Mouse (Mus musculus): ENCODE measurements around the gene Mtcl1.
"Not testable (repeated sequence)": the region's sequence is repeated elsewhere in the genome, so short reads cannot be mapped to it uniquely, and the experiment has no call there.

Mtcl1 gene

DNA sequence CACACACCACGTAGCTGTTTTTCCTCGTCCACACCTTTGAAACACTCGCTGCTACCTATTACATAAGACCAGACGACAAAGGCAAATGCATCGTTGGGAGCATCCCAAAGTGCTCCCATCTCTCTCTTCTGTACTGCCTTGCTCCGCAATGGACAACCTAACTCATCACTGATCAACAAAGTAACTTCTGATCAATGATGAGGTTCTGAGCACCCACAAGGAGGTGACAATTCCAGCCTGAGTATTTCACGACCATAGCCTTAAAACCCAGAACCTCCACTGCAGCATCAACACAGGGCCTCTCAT, 2.6 kb downstream of the Mtcl1 start:
- DNase-seq: no peak

DNA sequence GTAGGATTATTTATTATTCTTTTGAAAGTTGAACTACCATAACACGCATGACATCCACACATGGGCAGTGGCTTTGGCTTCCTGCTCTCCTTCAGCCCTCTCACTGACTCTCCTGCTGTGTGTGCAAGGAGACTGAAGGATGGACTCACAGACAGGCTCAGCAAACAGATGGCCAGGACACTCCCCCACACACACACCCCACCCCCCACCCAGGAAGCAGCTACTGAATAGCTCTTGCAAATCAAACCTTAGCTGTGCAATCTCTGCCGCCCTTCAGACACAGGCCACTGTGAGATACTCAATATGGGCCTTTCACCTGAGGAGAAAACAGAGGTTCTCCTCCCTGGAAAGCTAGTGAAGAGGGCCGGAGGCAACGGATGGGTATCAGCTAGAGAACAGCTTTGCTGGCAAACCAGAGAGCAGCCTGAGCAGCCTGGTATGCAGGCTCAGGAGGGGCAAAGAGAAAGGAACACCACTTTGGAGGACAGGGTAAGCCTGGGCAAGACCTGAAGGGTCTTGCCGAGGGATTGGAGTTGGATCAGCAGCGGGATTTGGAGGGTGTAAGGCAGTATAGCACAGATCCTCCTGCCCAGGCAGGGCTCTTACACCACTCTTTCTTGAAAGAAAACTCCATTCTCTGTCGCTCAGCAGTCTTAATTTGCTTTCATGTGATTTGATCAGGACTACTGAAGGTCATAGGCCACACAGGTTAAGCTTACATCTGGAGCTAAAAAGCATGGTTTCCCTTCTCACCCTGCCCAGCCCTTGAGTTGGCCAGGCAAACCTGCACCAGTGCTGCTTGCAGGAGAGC, 3.1 kb downstream of the Mtcl1 start:
- DNase-seq: no peak

DNA sequence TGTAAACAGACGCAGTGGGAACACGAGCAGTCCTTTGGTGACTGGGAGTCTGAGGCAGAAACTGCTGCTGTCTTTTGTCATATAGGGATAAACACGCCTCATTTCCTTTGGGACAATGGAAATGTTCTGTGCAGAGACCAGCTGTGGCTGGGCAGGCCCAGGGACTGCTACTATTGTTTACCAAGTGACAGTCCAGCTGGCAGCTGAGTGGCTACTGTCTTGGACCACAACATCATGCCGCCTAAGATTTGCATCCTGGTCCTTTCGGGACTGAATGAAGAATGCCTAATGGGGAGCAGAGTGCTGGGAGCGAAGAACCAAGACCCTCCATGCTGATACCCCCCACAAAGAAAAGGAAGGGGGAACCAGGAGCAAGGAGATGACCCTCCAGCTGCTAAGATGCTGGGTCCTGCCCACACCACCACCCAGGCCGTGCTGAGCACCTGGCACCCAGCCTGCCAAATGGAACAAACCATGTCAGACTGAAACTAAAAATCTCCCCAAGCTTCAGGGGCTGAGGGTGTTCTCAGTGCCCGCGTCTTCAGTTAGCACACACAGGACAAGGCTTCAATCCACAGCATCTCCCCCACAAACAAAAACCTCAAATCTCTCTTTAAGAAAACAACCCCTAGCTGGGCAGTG, 5.4 kb downstream of the Mtcl1 start:
- DNase-seq: peak; percentile 68

DNA sequence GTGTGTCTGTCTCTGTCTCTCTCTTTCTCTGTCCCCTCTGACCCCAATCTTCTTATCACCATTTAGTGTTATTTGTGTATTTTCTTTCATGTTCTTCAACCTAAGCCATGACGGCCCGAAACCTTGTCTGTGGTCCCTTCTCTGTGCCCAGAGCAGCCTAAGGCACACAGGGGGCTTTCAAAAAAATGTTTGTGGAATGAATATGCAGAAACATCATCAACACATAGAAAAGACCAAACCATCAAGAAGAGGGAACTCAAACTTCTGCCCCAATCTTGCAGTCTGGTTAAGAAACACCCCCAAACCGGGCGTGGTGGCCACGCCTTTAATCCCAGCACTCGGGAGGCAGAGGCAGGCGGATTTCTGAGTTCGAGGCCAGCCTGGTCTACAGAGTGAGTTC, 9.7 kb downstream of the Mtcl1 start:
- DNase-seq: no peak

DNA sequence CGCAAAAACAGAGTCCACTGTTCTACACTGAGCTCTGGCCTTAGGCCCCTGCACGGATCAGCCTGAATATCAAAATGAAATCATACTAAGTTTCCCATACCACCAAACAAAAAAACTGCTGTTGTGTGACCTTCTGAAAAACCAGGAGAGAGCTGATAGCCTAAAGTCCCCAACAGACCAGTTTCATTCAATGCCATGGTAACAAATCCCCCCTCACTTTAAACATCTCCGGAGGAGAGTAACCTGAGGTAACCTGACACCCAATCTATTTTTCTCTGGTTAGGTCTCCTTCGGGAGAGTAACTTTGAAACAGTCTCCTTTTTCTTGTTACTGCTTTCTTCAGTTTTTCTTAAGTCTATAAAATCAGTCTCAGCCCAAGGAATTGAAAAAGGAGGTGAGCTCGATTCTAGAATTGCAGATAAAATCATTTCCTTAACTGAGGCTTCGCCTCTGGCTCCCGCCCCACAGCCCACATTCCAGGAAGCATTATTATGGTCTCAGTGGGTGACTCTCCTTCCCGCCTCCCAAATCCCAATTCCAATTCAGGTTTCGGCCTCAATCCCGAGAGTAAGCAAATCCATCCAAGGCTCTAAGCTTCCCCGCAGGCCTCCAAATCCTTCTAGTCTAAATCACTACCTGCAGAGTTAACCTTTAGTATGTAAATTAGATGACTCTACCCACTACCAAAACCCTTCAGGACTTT, 10.3 kb downstream of the Mtcl1 start:
- DNase-seq: peak; percentile 47

DNA sequence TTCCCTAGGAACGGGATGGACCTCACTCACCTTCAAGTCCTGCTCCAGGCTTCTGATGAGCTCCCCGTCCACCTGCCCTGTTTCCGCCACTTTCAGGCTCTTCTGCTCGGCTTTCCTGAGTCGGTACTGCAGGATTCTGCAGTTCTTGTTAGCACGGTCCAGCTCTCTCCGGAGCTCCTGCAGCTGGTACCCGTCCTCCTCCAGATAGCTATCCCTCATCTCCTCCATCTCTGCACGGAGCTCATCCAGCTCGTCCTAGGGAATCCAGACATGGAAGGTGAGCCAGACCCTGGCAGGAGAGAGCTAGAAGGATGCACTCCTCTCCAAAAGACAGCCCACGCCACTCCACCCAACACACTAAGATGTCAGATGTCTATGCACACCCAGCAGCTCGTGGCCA, 11.4 kb downstream of the Mtcl1 start:
- DNase-seq: no peak

DNA sequence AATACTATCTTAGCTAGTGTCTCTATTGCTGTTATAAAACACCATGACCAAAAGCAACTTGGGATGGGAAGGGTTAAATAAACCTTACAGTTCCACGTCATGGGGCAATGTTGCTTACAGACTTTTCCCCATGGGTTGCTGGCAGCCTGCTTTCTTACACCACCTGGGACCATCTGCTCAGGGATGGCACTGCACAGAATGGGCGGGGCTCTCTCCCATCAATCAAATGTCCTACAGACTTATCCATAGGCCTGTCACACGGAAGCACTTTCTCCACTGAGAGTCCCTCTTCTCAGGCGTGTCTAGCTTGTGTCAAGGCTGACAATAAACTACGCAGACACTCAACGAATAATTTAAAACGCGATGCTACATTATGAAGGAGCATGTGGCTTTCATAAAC, 12.7 kb downstream of the Mtcl1 start:
- peak; percentile 24 for DNase-seq

DNA sequence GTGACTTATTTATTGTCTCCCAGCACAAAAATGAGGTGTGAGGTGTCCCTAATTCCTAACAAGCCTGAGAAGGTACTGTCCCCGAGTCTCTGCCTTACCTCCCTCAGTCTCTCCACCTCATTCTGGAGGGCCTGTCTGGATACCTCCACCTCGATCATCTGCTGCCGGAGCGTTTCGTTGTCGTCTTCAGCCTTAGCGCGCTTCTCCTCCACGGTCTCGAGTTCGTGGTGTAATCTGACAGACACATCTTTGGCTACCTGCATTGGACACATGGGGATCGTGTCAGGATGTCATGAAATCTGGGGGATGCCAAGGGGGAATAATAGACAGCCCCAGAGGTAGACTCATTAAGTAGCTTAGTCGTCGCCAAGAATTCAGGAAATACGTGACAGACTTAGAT, 13.6 kb downstream of the Mtcl1 start:
- no peak for DNase-seq

DNA sequence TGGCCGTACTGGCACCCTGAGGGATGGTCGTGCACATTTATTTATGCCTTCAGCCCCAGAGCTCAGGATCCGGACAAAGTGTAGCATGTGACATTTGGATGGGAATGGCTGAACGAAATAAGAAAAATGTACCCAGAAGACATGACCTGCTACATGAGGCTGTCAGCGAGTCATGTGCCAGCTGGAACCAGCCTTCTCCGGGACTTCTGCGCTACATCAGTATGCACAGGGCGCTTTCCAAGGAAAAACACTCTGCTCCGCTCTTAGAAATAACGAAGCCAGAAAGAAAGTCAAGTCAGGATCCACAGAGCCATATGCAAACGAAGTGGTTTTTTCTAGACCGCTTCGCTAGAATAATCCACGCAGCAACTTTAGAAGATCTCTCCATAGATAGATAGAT, 14.5 kb downstream of the Mtcl1 start:
- DNase-seq: no peak

DNA sequence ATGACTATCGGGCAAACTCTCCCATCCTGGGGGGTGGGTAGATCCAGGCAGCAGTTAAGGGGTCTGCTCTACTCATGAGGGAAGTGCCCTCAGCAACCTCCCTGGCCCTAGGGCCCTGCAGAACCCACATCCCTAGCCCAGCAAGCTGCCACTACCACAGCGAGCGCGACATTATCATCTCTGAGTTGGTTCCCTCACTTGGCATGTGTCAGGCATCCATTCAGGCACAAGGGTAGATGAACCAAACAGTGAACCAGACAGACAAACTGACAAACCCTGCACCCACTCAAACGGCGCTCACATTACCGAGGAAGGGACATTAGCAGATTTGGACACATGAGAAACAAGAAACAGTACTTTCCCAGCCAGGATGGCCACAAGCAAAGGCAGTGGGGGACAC, 15.0 kb downstream of the Mtcl1 start:
- DNase-seq: no peak

DNA sequence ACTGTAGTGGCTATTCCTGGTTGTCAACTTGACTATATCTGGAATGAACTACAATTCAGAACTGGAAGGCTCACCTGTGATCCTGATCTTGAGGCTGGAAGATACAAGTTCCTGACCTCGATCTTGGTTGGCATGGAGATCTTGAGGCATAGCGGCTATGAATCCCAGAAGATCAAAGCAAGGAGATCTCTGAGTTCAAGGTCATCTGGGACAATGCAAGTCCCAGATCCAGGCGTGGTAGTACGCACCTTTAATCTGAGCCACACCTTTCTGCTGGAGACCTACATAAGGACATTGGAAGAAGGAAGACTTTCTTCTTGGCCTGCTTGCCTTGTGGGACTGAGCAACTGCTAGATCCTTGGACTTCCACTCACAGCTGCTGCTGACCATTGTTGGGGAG, 24.9 kb downstream of the Mtcl1 start:
- DNase-seq: not testable (repeated sequence)

DNA sequence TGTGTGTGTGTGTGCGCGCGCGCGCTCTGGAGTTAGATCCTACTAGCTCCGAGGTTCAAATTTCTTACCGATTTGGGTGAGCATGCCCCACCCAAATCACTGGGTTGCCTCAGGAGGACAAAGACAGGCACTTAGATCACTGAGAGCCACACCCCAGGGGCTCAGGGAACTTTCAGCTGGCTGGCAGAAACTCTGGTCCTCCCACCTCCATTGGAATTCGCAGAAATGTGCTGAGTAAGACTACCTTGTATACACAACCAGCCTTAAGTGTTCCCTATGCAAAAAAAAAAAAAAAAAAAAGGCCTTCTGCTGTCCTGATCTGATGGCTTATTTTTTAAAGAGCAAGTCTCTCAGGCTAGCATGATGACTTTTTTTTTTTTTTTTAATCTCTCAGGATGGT, 30.1 kb downstream of the Mtcl1 start:
- DNase-seq: peak; percentile 32

DNA sequence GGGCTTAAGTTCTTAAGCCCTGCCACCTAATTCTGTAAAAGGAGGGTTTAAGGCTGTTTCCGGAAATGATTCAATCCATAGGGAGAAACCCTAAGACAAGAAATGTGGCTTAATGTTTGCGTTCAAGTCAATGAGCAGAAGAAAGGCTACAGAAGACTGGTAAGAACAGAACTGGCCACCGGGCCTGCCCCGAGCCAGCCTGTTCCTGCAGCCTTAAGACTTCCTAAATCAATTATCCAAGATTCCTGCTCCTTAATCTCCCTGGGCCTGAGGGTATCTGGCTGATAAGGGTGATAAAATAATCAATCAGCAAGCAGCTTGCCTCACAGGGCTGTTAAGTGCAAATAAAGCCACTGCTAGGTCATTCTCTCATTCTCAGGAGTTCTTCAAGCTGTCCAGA, 31.8 kb downstream of the Mtcl1 start:
- no peak for DNase-seq

DNA sequence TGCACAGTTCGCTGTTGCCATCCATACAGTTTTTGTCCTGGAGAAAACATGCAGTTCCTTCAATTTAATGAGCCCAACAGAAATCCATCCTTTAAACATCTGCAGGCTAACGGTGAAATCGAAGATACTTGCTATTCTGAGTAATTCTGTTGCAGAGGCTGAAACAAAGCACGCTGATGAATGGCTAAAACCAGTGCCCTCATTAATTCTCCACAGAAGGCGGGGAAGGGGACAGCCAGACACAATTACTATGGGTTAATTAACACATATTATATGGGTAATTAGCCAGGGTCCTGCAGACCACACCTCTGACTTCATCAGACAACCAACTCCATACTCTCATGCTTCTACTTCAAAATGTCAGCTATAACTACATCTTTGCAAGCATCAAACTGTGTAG, 32.2 kb downstream of the Mtcl1 start:
- no peak for DNase-seq

DNA sequence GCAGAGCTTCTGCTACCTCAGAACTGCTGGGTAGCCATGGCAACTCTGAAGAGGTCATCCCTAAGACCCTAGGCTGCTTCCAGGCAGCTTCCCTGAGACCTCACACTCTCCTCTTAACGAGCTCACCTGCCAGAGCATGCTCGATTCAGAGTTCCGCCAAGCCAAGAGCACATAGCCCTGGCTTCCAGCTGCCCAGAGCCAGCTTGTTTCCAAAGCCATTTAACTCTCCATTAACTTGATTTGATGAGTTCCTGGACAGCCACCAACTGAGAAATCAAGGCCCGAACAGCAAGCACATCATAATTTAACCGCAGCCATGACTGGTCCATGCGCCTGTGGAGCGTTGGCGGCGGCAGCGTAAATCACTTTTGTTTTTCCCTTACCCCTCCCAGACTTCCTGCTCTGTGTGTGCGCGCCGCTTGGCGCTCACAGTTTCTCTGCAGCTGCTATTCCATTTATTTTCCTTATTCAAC, 32.7 kb downstream of the Mtcl1 start:
- DNase-seq: peak; percentile 79

DNA sequence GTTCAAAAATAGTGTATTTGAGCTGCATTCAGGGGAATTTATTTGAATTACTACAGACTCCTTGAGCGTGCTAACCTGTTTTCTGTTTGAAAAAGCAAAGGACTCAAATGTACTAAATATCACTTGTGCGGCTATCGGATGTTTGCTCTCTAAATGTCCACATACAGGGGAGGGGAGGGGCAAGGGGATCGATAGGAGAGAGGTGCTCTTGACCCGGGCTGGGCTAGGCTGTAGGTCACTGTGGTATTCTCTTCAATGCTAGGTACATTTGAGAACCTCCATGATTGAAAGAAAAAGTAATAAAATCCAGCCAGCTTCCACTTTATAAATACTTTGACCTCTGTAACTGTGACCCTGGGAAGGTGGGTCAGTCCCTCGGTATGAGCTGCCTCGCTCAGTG, 33.1 kb downstream of the Mtcl1 start:
- no peak for DNase-seq

DNA sequence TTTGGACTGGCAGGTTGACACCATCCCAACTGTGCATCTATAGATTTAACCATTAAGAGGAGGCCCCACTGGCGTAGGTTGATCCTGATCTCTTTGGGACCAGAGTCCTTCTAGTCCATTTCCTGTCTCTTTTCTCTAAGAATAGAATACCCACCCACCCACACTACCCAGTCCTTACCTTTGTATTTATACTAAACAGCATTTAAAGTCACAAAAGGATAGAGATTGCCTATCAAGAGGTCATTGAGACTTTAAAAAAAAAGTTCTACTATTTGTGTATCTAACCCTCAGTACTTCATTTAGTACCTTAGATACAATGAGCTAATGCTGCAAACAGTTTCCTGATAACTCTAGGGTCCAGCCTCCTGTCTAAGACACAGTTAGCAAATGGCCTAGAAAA, 35.2 kb downstream of the Mtcl1 start:
- no peak for DNase-seq

DNA sequence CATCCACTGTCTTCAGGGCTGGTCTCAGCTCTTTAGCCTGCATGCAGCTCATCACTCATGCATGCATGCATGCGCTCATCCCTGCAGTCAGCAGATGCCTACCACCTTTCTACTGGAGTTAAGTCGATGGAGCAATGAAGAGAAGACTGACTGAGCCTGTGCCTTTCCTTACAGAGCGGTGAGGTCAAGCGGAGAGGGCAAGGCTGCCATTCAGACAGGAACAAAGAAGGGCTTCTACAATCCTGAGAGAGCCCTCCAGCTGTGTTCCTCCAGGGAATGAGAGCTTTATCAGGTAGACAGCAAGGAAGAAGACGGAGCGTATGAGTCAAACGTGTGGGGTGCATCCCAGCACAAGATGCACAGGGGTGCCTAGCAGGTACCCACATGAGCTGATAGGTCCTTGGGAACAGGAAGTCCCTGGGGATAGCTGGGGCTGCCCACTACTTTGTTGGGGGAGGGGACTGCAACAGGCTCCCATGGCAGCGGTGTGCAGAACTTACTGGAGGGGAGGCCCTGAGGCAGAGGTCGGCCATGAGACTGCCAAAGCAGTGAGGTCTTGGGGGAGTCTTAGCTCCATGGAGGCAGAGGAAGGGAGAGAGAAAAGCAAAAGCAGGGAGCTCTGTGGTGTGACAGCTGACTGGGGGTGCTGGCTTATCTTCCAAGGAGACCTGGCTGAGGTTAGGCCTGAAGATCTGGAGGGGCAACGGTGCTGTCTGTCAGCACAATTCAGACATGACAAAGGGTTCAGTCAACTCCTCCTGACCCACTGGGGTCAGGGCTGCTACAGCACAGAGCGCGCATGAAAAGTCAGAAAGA, 37.2 kb downstream of the Mtcl1 start:
- DNase-seq: peak; percentile 77

DNA sequence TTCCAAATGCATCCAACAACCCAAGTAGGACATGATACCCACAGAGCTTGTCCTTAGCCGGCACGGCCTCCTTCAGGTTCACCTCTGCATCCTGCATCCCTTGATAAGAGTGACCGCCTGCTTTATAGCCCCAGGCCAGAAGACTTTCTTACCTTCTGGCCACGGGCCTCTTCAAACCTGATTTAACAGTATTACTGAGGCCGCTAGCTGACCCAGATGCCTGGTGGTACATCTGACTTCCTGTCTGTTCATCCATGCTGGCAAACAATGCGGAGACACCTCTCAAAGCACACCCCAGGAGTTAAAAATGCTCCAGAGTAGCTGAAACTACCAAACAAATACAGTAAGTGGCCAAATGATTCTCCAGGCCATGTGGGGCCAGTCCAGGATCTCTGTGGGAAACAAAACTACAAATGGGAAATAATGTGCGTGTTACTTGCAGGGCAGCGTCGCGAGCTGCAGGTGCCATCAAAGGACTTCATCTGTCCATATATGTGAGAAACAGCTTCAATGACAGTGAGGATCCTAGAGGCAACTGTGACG, 38.6 kb downstream of the Mtcl1 start:
- no peak for DNase-seq

DNA sequence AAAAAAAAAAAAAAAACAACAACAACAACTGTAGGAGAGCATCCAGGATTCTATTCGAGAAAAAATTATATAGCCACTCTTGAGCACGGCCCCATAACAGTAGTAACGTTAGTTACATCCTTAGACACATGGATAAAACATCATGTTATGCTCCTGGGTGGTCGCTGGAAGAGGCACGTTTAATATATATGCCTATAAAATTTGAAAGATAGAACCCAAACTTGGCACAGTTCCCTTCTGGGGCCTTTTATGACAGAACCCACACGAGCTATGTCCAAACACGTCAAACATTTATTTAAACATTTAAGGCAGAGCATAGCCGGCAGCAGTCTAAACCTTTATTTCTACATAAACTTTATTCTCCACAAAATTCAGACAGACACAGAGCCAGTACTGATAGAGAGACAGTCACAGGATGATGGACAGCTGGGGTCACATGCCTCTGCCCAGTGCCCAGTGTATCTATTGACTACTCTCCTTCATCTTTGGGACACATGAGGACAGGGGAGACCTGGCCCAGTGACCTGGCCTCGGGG, 40.4 kb downstream of the Mtcl1 start:
- no peak for DNase-seq

DNA sequence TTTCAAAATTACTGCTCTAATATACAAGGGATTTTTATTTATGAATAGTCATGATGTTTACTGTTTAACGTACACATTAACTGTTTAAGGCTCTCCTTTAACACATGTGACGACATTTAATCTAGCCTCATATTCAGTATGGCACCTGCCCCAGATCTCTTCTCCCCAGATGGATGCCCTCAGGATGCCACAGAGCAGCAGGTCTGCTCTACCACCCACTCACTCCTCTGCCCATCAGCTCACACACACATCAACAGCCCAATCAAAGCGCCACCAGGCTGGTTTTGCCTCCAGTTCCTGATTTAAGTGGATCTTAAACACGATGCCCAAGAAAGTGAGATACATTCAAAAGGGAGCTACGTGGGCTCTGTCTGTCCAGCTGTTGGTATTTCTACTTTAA, 41.1 kb downstream of the Mtcl1 start:
- no peak for DNase-seq

DNA sequence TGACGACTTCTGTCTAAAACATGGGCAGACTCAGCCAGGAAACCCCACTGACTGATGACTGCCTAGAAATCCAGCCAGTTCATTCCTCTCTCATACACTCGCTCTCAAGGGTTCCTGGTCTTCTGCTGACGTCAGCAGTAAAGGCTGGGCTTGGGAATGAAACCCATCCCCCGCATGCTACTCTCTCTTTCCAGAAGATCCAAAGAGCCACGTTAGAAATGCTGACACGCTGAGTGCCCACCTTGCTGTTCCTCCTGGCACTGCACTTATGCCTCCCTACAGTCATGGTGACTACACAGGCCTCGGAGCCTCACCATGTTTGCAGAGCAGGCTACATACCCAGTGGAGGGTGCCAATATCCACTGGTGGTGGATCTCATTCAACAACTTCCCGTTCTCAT, 41.7 kb downstream of the Mtcl1 start:
- peak; percentile 33 for DNase-seq

DNA sequence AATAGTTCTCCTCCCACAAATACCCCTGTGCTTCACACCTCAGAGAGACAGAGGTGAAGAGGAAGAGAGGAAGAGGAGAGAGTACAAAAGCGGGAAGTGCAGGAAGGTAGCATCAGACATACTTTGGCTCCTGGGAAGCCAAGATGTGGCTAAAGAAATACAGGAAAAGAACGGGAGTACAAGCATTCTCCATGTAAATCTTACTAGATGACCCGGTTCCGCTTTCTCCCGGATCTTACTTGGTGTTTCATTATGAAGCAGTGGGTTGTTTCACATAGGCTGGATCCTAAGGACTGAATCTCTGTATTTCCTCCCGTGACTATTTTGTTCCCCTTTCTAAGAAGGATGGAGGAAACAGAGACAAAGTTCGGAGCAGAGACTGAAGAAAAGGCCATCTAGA, 43.9 kb downstream of the Mtcl1 start:
- DNase-seq: no peak

Measured in embryo, embryonic 11 days (tissue).